Mouse (Mus musculus): ENCODE results near the gene Gm10376. TPM values are rescaled to one million over a fixed set of nuclear protein-coding genes. Genes with fewer than 3 reads are reported as not detected.

Gene Gm10376
- polyA plus RNA-seq (2014; fragmentation: Illumina TruSeq; extraction: RNeasy Lipid Tissue Mini Kit (QIAGEN cat#74804); ENCODE audit: low read depth, low replicate concordance) = not detected

DNA sequence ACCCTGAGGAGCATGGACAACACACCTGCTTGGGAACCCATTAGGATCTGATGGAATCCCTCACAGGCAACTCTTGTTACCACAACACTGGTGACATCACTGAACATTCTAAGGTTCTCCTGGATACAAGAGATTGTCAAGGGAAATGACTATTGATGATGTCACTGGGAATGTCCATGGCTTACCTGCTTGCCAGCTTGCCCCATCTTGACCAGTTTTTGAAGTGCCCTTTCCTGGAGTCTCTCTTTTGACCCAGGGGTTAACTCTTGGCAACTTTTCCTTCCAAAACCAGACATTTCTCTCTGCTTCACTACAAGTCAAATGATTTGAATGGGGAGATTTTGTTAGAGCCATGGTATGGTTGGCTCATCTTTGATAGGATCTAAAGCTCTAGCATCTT, at the start of gene Gm10376:
Gm10376 (minus strand) TSS at position 101 of the 400 bp plus-strand sequence.

DNA sequence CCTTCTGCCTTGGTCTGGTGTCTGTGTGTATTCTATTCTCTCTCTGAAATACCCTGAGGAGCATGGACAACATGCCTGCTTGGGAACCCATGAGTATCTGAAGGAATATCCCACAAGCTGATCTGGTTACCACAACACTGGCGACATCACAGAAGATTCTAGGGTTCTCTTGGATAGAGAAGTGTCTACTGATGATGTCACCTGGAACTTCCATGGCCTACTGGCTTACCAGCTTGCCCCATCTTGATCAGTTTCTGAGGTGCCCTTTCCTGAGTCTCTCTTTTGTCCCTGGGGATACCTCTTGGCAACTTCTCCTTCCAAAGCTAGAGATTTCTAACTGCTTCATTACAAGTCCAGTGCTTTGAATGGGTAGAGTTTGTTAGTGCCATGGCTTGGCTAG, 21.9 kb downstream of the Gm10376 start, which contains the start of gene Gm8082:
Gm8082 (minus strand) TSS at position 101 of the 400 bp plus-strand sequence.

Other genes with a start within 250 kb of the Gm10376 start
- not detected for gene Gm3015, start 246.8 kb downstream of the Gm10376 start, polyA plus RNA-seq (2014; fragmentation: Illumina TruSeq; extraction: RNeasy Lipid Tissue Mini Kit (QIAGEN cat#74804); ENCODE audit: low read depth, low replicate concordance)
- not detected for gene Gm10377, start 217.6 kb downstream of the Gm10376 start, polyA plus RNA-seq (2014; fragmentation: Illumina TruSeq; extraction: RNeasy Lipid Tissue Mini Kit (QIAGEN cat#74804); ENCODE audit: low read depth, low replicate concordance)
- not detected for gene Gm21977, start 162.2 kb downstream of the Gm10376 start, polyA plus RNA-seq (2014; fragmentation: Illumina TruSeq; extraction: RNeasy Lipid Tissue Mini Kit (QIAGEN cat#74804); ENCODE audit: low read depth, low replicate concordance)
- not detected for gene Gm8082, start 22.0 kb downstream of the Gm10376 start, polyA plus RNA-seq (2014; fragmentation: Illumina TruSeq; extraction: RNeasy Lipid Tissue Mini Kit (QIAGEN cat#74804); ENCODE audit: low read depth, low replicate concordance)
- gene Gm8094, start 61.0 kb upstream of the Gm10376 start, polyA plus RNA-seq (2014; fragmentation: Illumina TruSeq; extraction: RNeasy Lipid Tissue Mini Kit (QIAGEN cat#74804); ENCODE audit: low read depth, low replicate concordance) = not detected
- not detected for gene Gm8104, start 85.0 kb upstream of the Gm10376 start, polyA plus RNA-seq (2014; fragmentation: Illumina TruSeq; extraction: RNeasy Lipid Tissue Mini Kit (QIAGEN cat#74804); ENCODE audit: low read depth, low replicate concordance)
- gene Gm7233, start 164.2 kb upstream of the Gm10376 start, polyA plus RNA-seq (2014; fragmentation: Illumina TruSeq; extraction: RNeasy Lipid Tissue Mini Kit (QIAGEN cat#74804); ENCODE audit: low read depth, low replicate concordance) = not detected
- gene Gm8122, start 219.7 kb upstream of the Gm10376 start, polyA plus RNA-seq (2014; fragmentation: Illumina TruSeq; extraction: RNeasy Lipid Tissue Mini Kit (QIAGEN cat#74804); ENCODE audit: low read depth, low replicate concordance) = not detected
- not detected for gene Gm8126, start 243.0 kb upstream of the Gm10376 start, polyA plus RNA-seq (2014; fragmentation: Illumina TruSeq; extraction: RNeasy Lipid Tissue Mini Kit (QIAGEN cat#74804); ENCODE audit: low read depth, low replicate concordance)